Mouse (Mus musculus) E14TG2a.4 (cell line): ENCODE data around the gene Cwf19l1.
A peak's percentile ranks its signal among the peaks of the same experiment; 100 is the strongest.

Experiments used
- H3K27me3 ChIP-seq: 2 replicates; pipeline ENCODE4 v1.6.1; 2014; ENCODE audit warnings: low read length, control low read depth; ENCODE audit not compliant: insufficient read depth
- H3K36me3 ChIP-seq: 2 replicates; pipeline ENCODE4 v1.6.1; 2014; ENCODE audit warnings: low read length, control low read depth; ENCODE audit not compliant: insufficient read depth
- H3K4me1 ChIP-seq: replicated peaks from 2 replicates; pipeline ENCODE4 v1.6.1; 2014; ENCODE audit warnings: low read depth, low read length, control low read depth
- H3K4me3 ChIP-seq: replicated peaks from 2 replicates; pipeline ENCODE4 v1.5.1; 2014; ENCODE audit warnings: mild to moderate bottlenecking, low read length
- H3K9me3 ChIP-seq: 2 replicates; pipeline ENCODE4 v1.6.1; 2014; ENCODE audit warnings: low read length, control low read depth
- CTCF ChIP-seq: conservative IDR thresholded peaks from 2 replicates; pipeline ENCODE4 v1.5.1; 2014; ENCODE audit warnings: low read length
- NANOG ChIP-seq: IDR thresholded peaks from 2 replicates; pipeline ENCODE4 v1.6.1; 2014; ENCODE audit warnings: borderline replicate concordance, low read length, mixed read lengths
- POU5F1 ChIP-seq: IDR thresholded peaks from 2 replicates; pipeline ENCODE4 v1.6.1; 2014; ENCODE audit warnings: low read length, borderline replicate concordance

The Cwf19l1 gene

GRCm38 (mm10) chr19:44077024-44077423 lies 58.7 kb downstream of the Cwf19l1 start:
- H3K27me3 ChIP-seq, result no peaks in the 10 kb centered on the region
- peaks cover 20% of the 10 kb centered on the region for H3K4me1 ChIP-seq
- H3K9me3 ChIP-seq, result no peaks in the 10 kb centered on the region
- no peak for TF ChIP-seq NANOG
- TF ChIP-seq POU5F1, result no peak
- TF ChIP-seq CTCF, result no peak
- peaks cover 61% of the 10 kb centered on the region for H3K36me3 ChIP-seq
- no peak overlapping the region for H3K4me3 ChIP-seq

- Histone ChIP-seq H3K4me3 (no peak overlapping the region), H3K9me3 (no peaks in the 10 kb centered on the region), H3K27me3 (no peaks in the 10 kb centered on the region), H3K36me3 (peaks cover 58% of the 10 kb centered on the region), H3K4me1 (peaks cover 23% of the 10 kb centered on the region)
- no peak for TF ChIP-seq NANOG
These were observed 59.2 kb downstream of the Cwf19l1 start for GRCm38 (mm10) chr19:44076457-44076856.

- H3K4me1 ChIP-seq, result peaks cover 35% of the 10 kb centered on the region
- no peaks in the 10 kb centered on the region for H3K27me3 ChIP-seq
- no peak overlapping the region for H3K4me3 ChIP-seq
- TF ChIP-seq CTCF, result no peak
- H3K9me3 ChIP-seq, result no peaks in the 10 kb centered on the region
- peaks cover 54% of the 10 kb centered on the region for H3K36me3 ChIP-seq
These were observed 60.7 kb downstream of the Cwf19l1 start for GRCm38 (mm10) chr19:44074986-44075385.

GRCm38 (mm10) chr19:44071166-44071565 lies 64.5 kb downstream of the Cwf19l1 start:
- peaks cover 12% of the 10 kb centered on the region for H3K27me3 ChIP-seq
- H3K4me3 ChIP-seq, result no peak overlapping the region
- H3K36me3 ChIP-seq, result peaks cover 33% of the 10 kb centered on the region
- TF ChIP-seq NANOG (no peak), CTCF (no peak), POU5F1 (no peak)
- H3K4me1 ChIP-seq, result peaks cover 40% of the 10 kb centered on the region
- H3K9me3 ChIP-seq, result no peaks in the 10 kb centered on the region

- TF ChIP-seq POU5F1, result no peak
- no peak for TF ChIP-seq CTCF
- TF ChIP-seq NANOG, result no peak
- H3K27me3 ChIP-seq, result peaks cover 12% of the 10 kb centered on the region
- peak overlapping the region; percentile 91 for H3K4me3 ChIP-seq
- no peaks in the 10 kb centered on the region for H3K9me3 ChIP-seq
- peaks cover 28% of the 10 kb centered on the region for H3K36me3 ChIP-seq
- H3K4me1 ChIP-seq, result peaks cover 31% of the 10 kb centered on the region
These were observed 65.8 kb downstream of the Cwf19l1 start for GRCm38 (mm10) chr19:44069914-44070232.

- peaks cover 12% of the 10 kb centered on the region for H3K27me3 ChIP-seq
- no peak for TF ChIP-seq POU5F1
- no peak for TF ChIP-seq CTCF
- no peak for TF ChIP-seq NANOG
- H3K9me3 ChIP-seq, result no peaks in the 10 kb centered on the region
- peaks cover 29% of the 10 kb centered on the region for H3K4me1 ChIP-seq
- peaks cover 32% of the 10 kb centered on the region for H3K36me3 ChIP-seq
- peak within 1 kb of the TSS; percentile 91 for H3K4me3 ChIP-seq
These were observed 66.4 kb downstream of the Cwf19l1 start, which contains the start of gene Erlin1 for GRCm38 (mm10) chr19:44069121-44069913. Gene Erlin1 (minus strand): TSS chr19:44069785.

GRCm38 (mm10) chr19:44068232-44068631 lies 67.4 kb downstream of the Cwf19l1 start:
- peaks cover 12% of the 10 kb centered on the region for H3K27me3 ChIP-seq
- peaks cover 26% of the 10 kb centered on the region for H3K36me3 ChIP-seq
- peak overlapping the region; percentile 91 for H3K4me3 ChIP-seq
- peaks cover 32% of the 10 kb centered on the region for H3K4me1 ChIP-seq
- H3K9me3 ChIP-seq, result no peaks in the 10 kb centered on the region
- TF ChIP-seq NANOG, result no peak
- no peak for TF ChIP-seq CTCF
- TF ChIP-seq POU5F1, result no peak

GRCm38 (mm10) chr19:44067323-44068049 lies 68.2 kb downstream of the Cwf19l1 start:
- Histone ChIP-seq H3K9me3 (no peaks in the 10 kb centered on the region), H3K36me3 (peaks cover 29% of the 10 kb centered on the region)

More at GRCm38 (mm10) chr19:44067323-44068049, 68.2 kb downstream of the Cwf19l1 start:
- H3K27me3 ChIP-seq, result peaks cover 12% of the 10 kb centered on the region
- H3K4me1 ChIP-seq, result peaks cover 32% of the 10 kb centered on the region
- H3K4me3 ChIP-seq, result no peak overlapping the region
- TF ChIP-seq NANOG, result no peak
- no peak for TF ChIP-seq CTCF
- no peak for TF ChIP-seq POU5F1
